Mouse (Mus musculus) liver, embryonic 11.5 days (tissue): ENCODE results near the gene Nol7. TPM values are rescaled to one million over a fixed set of nuclear protein-coding genes. Genes with fewer than 3 reads are reported as not detected.

Experiments used
- ATAC-seq: fragments of 200-750 bp; cut with Nextera tagmentation; replicated peaks from 2 replicates; pipeline ENCODE4 v1.8.0; 2017; ENCODE audit warnings: moderate number of reproducible peaks, mild to moderate bottlenecking, moderate TSS enrichment, moderate library complexity; ENCODE audit not compliant: low FRiP score
- DNase-seq: peaks from one replicate; pipeline ENCODE4 v3.0.0-alpha.2; 2017; ENCODE audit warnings: low spot score
- H3K27ac ChIP-seq: fragments of 300-500 bp; sonication (generic); 2 replicates; pipeline ENCODE4 v1.5.1; 2014; ENCODE audit warnings: mild to moderate bottlenecking, low read depth, low read length, control low read depth
- H3K27me3 ChIP-seq: fragments of 300-500 bp; sonication (generic); replicated peaks from 2 replicates; pipeline ENCODE4 v1.6.1; 2014; ENCODE audit warnings: low read length, mixed read lengths; ENCODE audit not compliant: control insufficient read depth, insufficient read depth
- H3K36me3 ChIP-seq: fragments of 300-500 bp; sonication (generic); 2 replicates; pipeline ENCODE4 v1.6.1; 2014; ENCODE audit warnings: mild to moderate bottlenecking, low read length, moderate library complexity, mixed read lengths; ENCODE audit not compliant: control insufficient read depth, insufficient read depth
- H3K4me1 ChIP-seq: fragments of 300-500 bp; sonication (generic); replicated peaks from 2 replicates; pipeline ENCODE4 v1.6.1; 2014; ENCODE audit warnings: low read length, mixed read lengths; ENCODE audit not compliant: control insufficient read depth, insufficient read depth
- H3K4me2 ChIP-seq: fragments of 300-500 bp; sonication (generic); 2 replicates; pipeline ENCODE4 v1.6.1; 2014; ENCODE audit warnings: mild to moderate bottlenecking, control low read depth, moderate library complexity
- H3K4me3 ChIP-seq: fragments of 300-500 bp; sonication (generic); 2 replicates; pipeline ENCODE4 v1.5.1; 2014; ENCODE audit warnings: low read depth, low read length, control low read depth
- H3K9ac ChIP-seq: fragments of 300-500 bp; sonication (generic); 2 replicates; pipeline ENCODE4 v1.6.1; 2014; ENCODE audit warnings: low read depth, low read length, control low read depth
- H3K9me3 ChIP-seq: fragments of 300-500 bp; sonication (generic); 2 replicates; pipeline ENCODE4 v1.6.1; 2016; ENCODE audit warnings: low read length, inconsistent platforms, mixed read lengths; ENCODE audit not compliant: control insufficient read depth
- WGBS: fragments of 180-500 bp; shearing (Covaris S2); extraction: QIAGEN DNeasy Blood & Tissue Kit; methylation state at CpG from one replicate; pipeline ENCODE4 v1.1.7; 2014; 5-methylcytosine and 5-hydroxymethylcytosine counted together
- polyA plus RNA-seq: library from polyadenylated mRNA; unstranded; fragments of >200 nt; fragmentation: Nextera tagmentation; extraction: Ambion mirVana; gene quantifications from 2 replicates; pipeline ENCODE4 v1.2.1, GENCODE M21; 2014

The Nol7 gene
- polyA plus RNA-seq, 1 experiment from 2014 or later = 221 TPM

- no peaks in the 10 kb centered on the region for H3K27me3 ChIP-seq
- 0 out of 2 replicates have a peak within 1 kb of the TSS, but pooled peaks have one; percentile 5 for H3K27ac ChIP-seq
- peak within 1 kb of the TSS; percentile 87 for H3K4me2 ChIP-seq
- peak within 1 kb of the TSS; percentile 70 for H3K9ac ChIP-seq
- H3K9me3 ChIP-seq = no peaks in the 10 kb centered on the region
- ATAC-seq (peak; percentile 89), DNase-seq (peak; percentile 89)
- WGBS = 14% methylated on average over 42 of the region's 42 CpGs
- H3K36me3 ChIP-seq = no peaks in the 10 kb centered on the region
- H3K4me1 ChIP-seq = 0 out of 2 replicates have a peak, but pooled peaks cover 4% of the 10 kb centered on the region
- H3K4me3 ChIP-seq = peak within 1 kb of the TSS; percentile 72
Measured at GRCm38 (mm10) chr13:43364985-43365824, 33.0 kb upstream of the Nol7 start, which contains the start of gene Sirt5. Sirt5 (plus strand) TSS chr13:43365496.

- H3K27me3 ChIP-seq = no peaks in the 10 kb centered on the region
- peak overlapping the region; percentile 87 for H3K4me2 ChIP-seq
- H3K9me3 ChIP-seq = no peaks in the 10 kb centered on the region
- WGBS = 9% methylated on average over 11 of the region's 11 CpGs
- H3K4me1 ChIP-seq = 0 out of 2 replicates have a peak, but pooled peaks cover 4% of the 10 kb centered on the region
- DNase-seq (no peak), ATAC-seq (no peak)
- H3K4me3 ChIP-seq = peak overlapping the region; percentile 72
- H3K36me3 ChIP-seq = peaks cover 2% of the 10 kb centered on the region; the same call in 1 of the 2 replicates
- peak overlapping the region; percentile 70 for H3K9ac ChIP-seq
- H3K27ac ChIP-seq = 0 out of 2 replicates have a peak overlapping the region, but pooled peaks have one; percentile 5
Measured at GRCm38 (mm10) chr13:43365825-43366184, 32.4 kb upstream of the Nol7 start.

DNA sequence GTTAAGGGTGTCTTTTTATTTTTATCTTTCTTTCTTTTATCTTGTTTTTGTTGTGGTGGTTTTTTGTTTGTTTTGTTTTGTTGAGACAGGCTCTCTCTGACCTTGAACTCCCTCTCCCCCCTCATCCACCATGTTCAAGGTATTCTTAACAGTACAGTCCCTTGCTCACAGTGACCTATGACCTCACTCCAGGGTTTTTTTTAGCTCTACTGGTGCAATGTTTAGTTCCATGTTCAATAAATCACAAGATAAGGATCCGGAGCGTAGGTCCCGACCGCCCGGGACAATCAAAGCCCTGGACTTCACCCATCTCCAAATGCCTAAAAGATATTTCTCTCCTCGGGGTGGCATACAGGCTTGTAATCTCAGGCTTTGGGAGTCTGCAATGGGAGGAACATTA lies 28.1 kb upstream of the Nol7 start:
- H3K9ac ChIP-seq = no peak overlapping the region
- 78% methylated on average over 6 of the region's 6 CpGs for WGBS
- H3K4me2 ChIP-seq = no peak overlapping the region
- H3K4me1 ChIP-seq = peaks cover 4% of the 10 kb centered on the region; the same call in 1 of the 2 replicates
- H3K27me3 ChIP-seq = no peaks in the 10 kb centered on the region
- ATAC-seq = no peak
- H3K9me3 ChIP-seq = no peaks in the 10 kb centered on the region
- peaks cover 17% of the 10 kb centered on the region for H3K36me3 ChIP-seq
- H3K4me3 ChIP-seq = no peak overlapping the region
- DNase-seq = no peak
- H3K27ac ChIP-seq = no peak overlapping the region

DNA sequence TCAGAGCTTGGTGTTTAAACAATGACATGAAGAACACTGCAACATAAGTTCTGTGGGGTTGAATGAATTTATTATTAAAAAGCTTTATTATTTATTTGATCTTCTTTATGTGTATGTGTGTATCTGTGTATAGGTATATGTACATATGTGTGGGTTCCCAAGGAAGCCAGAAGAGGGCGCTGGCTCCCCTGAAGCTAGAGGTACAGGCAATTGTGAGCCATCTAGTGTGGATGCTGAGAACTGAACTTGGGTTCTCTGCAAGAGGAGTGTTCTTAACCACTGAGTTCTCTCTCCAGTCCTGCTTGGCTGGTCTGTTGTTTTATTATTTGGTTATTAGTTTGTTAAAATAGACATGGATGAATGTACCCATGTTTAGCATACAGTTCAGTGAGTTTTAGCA lies 25.3 kb upstream of the Nol7 start:
- Histone ChIP-seq H3K36me3 (peaks cover 23% of the 10 kb centered on the region), H3K4me2 (no peak overlapping the region), H3K4me3 (no peak overlapping the region), H3K4me1 (no peaks in the 10 kb centered on the region; the same call in 1 of the 2 replicates), H3K27me3 (no peaks in the 10 kb centered on the region), H3K27ac (no peak overlapping the region), H3K9ac (no peak overlapping the region), H3K9me3 (no peaks in the 10 kb centered on the region)
- no peak for DNase-seq
- no peak for ATAC-seq
- 80% methylated on average over 1 of the region's 1 CpGs for WGBS

DNA sequence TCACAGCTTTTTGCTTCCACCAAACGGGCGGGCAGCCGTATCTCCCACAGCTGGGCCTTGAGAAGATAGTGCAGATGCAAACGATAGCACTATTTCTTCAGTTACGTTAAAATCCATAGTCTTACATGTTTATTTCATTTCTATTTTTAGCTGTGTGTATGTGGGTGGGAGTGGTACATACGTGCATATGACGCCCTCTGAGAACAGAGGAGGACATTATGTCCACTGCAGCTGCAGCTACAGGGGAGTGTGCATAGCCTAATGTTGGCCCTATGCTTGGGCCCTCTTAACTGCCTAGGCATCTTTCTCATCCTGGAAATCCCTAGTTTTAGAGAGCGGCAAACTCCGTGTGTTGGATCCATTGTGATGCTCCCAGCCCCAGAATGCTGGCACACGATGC lies 24.0 kb upstream of the Nol7 start:
- 78% methylated on average over 10 of the region's 10 CpGs for WGBS
- Histone ChIP-seq H3K4me1 (no peaks in the 10 kb centered on the region; the same call in 1 of the 2 replicates), H3K36me3 (peaks cover 23% of the 10 kb centered on the region), H3K9ac (no peak overlapping the region), H3K4me3 (no peak overlapping the region), H3K27ac (peak overlapping the region; percentile 25; the same call in 1 of the 2 replicates), H3K27me3 (no peaks in the 10 kb centered on the region), H3K4me2 (no peak overlapping the region), H3K9me3 (no peaks in the 10 kb centered on the region)
- DNase-seq (no peak), ATAC-seq (no peak)

GRCm38 (mm10) chr13:43374918-43375432 lies 23.2 kb upstream of the Nol7 start:
- H3K27me3 ChIP-seq = no peaks in the 10 kb centered on the region
- H3K4me2 ChIP-seq = no peak overlapping the region
- no peak overlapping the region for H3K9ac ChIP-seq
- no peak for ATAC-seq
- no peaks in the 10 kb centered on the region for H3K9me3 ChIP-seq
- no peak for DNase-seq
- 51% methylated on average over 2 of the region's 2 CpGs for WGBS
- H3K4me3 ChIP-seq = no peak overlapping the region
- 0 out of 2 replicates have a peak overlapping the region, but pooled peaks have one; percentile 25 for H3K27ac ChIP-seq
- H3K4me1 ChIP-seq = no peaks in the 10 kb centered on the region; the same call in 1 of the 2 replicates
- peaks cover 23% of the 10 kb centered on the region for H3K36me3 ChIP-seq

GRCm38 (mm10) chr13:43379989-43380388 lies 18.2 kb upstream of the Nol7 start:
- ATAC-seq (no peak), DNase-seq (no peak)
- Histone ChIP-seq H3K27me3 (no peaks in the 10 kb centered on the region), H3K9ac (no peak overlapping the region), H3K4me2 (no peak overlapping the region), H3K4me1 (no peaks in the 10 kb centered on the region), H3K4me3 (no peak overlapping the region), H3K36me3 (peaks cover 6% of the 10 kb centered on the region), H3K27ac (no peak overlapping the region), H3K9me3 (no peaks in the 10 kb centered on the region)
- WGBS = 77% methylated on average over 3 of the region's 3 CpGs

DNA sequence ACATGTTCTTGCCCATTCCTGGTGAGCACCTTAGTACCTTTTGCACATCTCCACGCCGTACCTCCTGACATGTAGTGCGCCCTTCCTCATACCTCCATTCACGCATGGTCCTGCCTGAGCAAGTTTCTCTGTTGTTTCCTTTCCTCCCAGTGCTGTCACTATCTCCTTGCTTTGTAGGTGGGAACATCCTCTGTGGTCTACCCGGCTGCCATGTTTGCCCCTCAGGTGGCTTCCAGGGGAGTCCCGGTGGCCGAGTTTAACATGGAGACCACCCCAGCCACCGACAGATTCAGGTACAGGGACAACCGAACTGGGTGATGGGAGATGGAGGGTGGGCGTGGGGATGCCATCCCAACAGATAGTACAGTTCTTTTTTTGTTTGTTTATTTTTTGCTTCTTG lies 12.9 kb upstream of the Nol7 start:
- ATAC-seq = no peak
- Histone ChIP-seq H3K4me3 (no peak overlapping the region), H3K27ac (no peak overlapping the region), H3K9ac (no peak overlapping the region), H3K36me3 (no peaks in the 10 kb centered on the region; the same call in 1 of the 2 replicates), H3K9me3 (no peaks in the 10 kb centered on the region), H3K4me1 (no peaks in the 10 kb centered on the region), H3K4me2 (no peak overlapping the region), H3K27me3 (no peaks in the 10 kb centered on the region)
- no peak for DNase-seq
- 92% methylated on average over 10 of the region's 10 CpGs for WGBS
